ENCODE assay signal across 14 mouse cellular contexts in genomic region chr9:67182006-67182405, GRCm38 (mm10).
DNase-seq lines count a peak whose midpoint lies in the region; ATAC-seq lines count a peak whose summit lies in the region.
"Had no signal": no experiment of that assay in that cellular context is flagged by ENCODE, and none has a peak within 500 bp of the region (broad histone marks: within the 10 kb centered on the region; RNA-seq: fewer than 3 reads in every experiment).

No protein-coding gene starts in this region.

- no peaks in the 10 kb centered on the region for H3K9me3 ChIP-seq in heart, embryonic 14.5 days (ENCODE audit: control insufficient read depth, low read length)
- H3K9me3 ChIP-seq in embryonic facial prominence, embryonic 10.5 days, result no peaks in the 10 kb centered on the region
- no peaks in the 10 kb centered on the region for H3K9me3 ChIP-seq in intestine, embryonic 15.5 days
- H3K9me3 ChIP-seq in stomach, embryonic 15.5 days, result no peaks in the 10 kb centered on the region
- H3K9me3 ChIP-seq in hindbrain, embryonic 16.5 days (ENCODE audit: control insufficient read depth, low read length), result no peaks in the 10 kb centered on the region
- H3K9me3 ChIP-seq: hindbrain, embryonic 15.5 days; midbrain, embryonic 12.5 days had no signal

- no peak overlapping the region for H3K4me3 ChIP-seq in heart, embryonic 14.5 days (ENCODE audit: control insufficient read depth in 1 of 2, insufficient read depth in 1 of 2, low read depth in 1 of 2, low read length in 2 of 2)
- no peak overlapping the region for H3K4me3 ChIP-seq in embryonic facial prominence, embryonic 10.5 days
- H3K4me3 ChIP-seq in intestine, embryonic 15.5 days (replicated peaks), result no peak overlapping the region
- H3K4me3 ChIP-seq in stomach, embryonic 15.5 days (replicated peaks), result no peak overlapping the region
- H3K4me3 ChIP-seq in hindbrain, embryonic 16.5 days (ENCODE audit: low read length), result no peak overlapping the region
- H3K4me3 ChIP-seq: hindbrain, embryonic 15.5 days; midbrain, embryonic 12.5 days had no signal

- no peak overlapping the region for H3K9ac ChIP-seq in heart, embryonic 14.5 days (ENCODE audit: low read length)
- no peak overlapping the region for H3K9ac ChIP-seq in intestine, embryonic 15.5 days
- H3K9ac ChIP-seq in stomach, embryonic 15.5 days, result no peak overlapping the region
- no peak overlapping the region for H3K9ac ChIP-seq in hindbrain, embryonic 16.5 days (ENCODE audit: low read depth, low read length)
- H3K9ac ChIP-seq: hindbrain, embryonic 15.5 days; midbrain, embryonic 12.5 days had no signal

- H3K27me3 ChIP-seq in heart, embryonic 14.5 days (ENCODE audit: control insufficient read depth, insufficient read depth, low read length), result no peaks in the 10 kb centered on the region
- H3K27me3 ChIP-seq in embryonic facial prominence, embryonic 10.5 days (replicated peaks; ENCODE audit: low read depth, poor library complexity, severe bottlenecking), result no peaks in the 10 kb centered on the region
- H3K27me3 ChIP-seq in intestine, embryonic 15.5 days (replicated peaks), result no peaks in the 10 kb centered on the region
- no peaks in the 10 kb centered on the region for H3K27me3 ChIP-seq in stomach, embryonic 15.5 days (replicated peaks)
- H3K27me3 ChIP-seq in hindbrain, embryonic 16.5 days (replicated peaks; ENCODE audit: control insufficient read depth, insufficient read depth, low read length), result no peaks in the 10 kb centered on the region
- H3K27me3 ChIP-seq: hindbrain, embryonic 15.5 days; midbrain, embryonic 12.5 days had no signal

- 30% methylated on average over 6 of the region's 6 CpGs for WGBS in heart, embryonic 14.5 days
- 42% methylated on average over 6 of the region's 6 CpGs for WGBS in embryonic facial prominence, embryonic 10.5 days
- 47% methylated on average over 6 of the region's 6 CpGs for WGBS in intestine, embryonic 15.5 days
- WGBS in stomach, embryonic 15.5 days, result 37% methylated on average over 6 of the region's 6 CpGs
- WGBS in hindbrain, embryonic 16.5 days, result 76% methylated on average over 6 of the region's 6 CpGs

- peak overlapping the region; percentile 1 to 71; a peak in 3 of 4 replicates for H3K27ac ChIP-seq in heart, embryonic 14.5 days (replicated peaks in 1 of 2; ENCODE audit: control insufficient read depth in 1 of 2, insufficient read depth in 1 of 2, low read depth in 2 of 2, low read length in 2 of 2)
- H3K27ac ChIP-seq in embryonic facial prominence, embryonic 10.5 days (replicated peaks), result peak overlapping the region; percentile 60
- H3K27ac ChIP-seq in intestine, embryonic 15.5 days, result peak overlapping the region; percentile 29
- peak overlapping the region; percentile 36; the same call in 1 of the 2 replicates for H3K27ac ChIP-seq in stomach, embryonic 15.5 days
- no peak overlapping the region for H3K27ac ChIP-seq in hindbrain, embryonic 16.5 days (ENCODE audit: low read depth, low read length)
- H3K27ac ChIP-seq: hindbrain, embryonic 15.5 days; midbrain, embryonic 12.5 days had no signal

- no peak for ATAC-seq in heart, embryonic 14.5 days (ENCODE audit: insufficient number of reproducible peaks, insufficient read depth, low FRiP score, low read depth)
- peak; percentile 42 for ATAC-seq in intestine, embryonic 15.5 days
- peak; percentile 62; the same call in 1 of the 2 replicates for ATAC-seq in stomach, embryonic 15.5 days (ENCODE audit: insufficient read depth, low FRiP score, low read depth)
- ATAC-seq in hindbrain, embryonic 16.5 days, result no peak
- ATAC-seq: lung, postnatal 0 days had no signal

- peaks cover 8 to 12% of the 10 kb centered on the region in 2 experiments for H3K4me1 ChIP-seq in heart, embryonic 14.5 days (ENCODE audit: control insufficient read depth in 2 of 2, insufficient read depth in 2 of 2, low read length in 2 of 2)
- H3K4me1 ChIP-seq in embryonic facial prominence, embryonic 10.5 days, result peaks cover 37% of the 10 kb centered on the region
- H3K4me1 ChIP-seq in intestine, embryonic 15.5 days (replicated peaks), result peaks cover 9% of the 10 kb centered on the region; the same call in 1 of the 2 replicates
- 0 out of 2 replicates have a peak, but pooled peaks cover 4% of the 10 kb centered on the region for H3K4me1 ChIP-seq in stomach, embryonic 15.5 days
- H3K4me1 ChIP-seq in hindbrain, embryonic 16.5 days (ENCODE audit: control insufficient read depth, insufficient read depth, low read depth, low read length), result no peaks in the 10 kb centered on the region
- H3K4me1 ChIP-seq: hindbrain, embryonic 15.5 days; midbrain, embryonic 12.5 days had no signal

- no peak for DNase-seq in heart, adult 18-20 months
- DNase-seq in embryonic facial prominence, embryonic 10.5 days (ENCODE audit: low spot score), result peak; percentile 60
- no peak for DNase-seq in spleen, postnatal 36 days (ENCODE audit: low spot score in 2 of 2)
- no peak for DNase-seq in frontal cortex, postnatal 25 days (ENCODE audit: low spot score in 2 of 2)
- DNase-seq: cerebellum, adult 8-10 months; kidney, postnatal 14 days had no signal

- no peaks in the 10 kb centered on the region for H3K36me3 ChIP-seq in heart, embryonic 14.5 days (ENCODE audit: control insufficient read depth, insufficient read depth, low read length)
- no peaks in the 10 kb centered on the region for H3K36me3 ChIP-seq in embryonic facial prominence, embryonic 10.5 days (replicated peaks)
- H3K36me3 ChIP-seq in intestine, embryonic 15.5 days, result no peaks in the 10 kb centered on the region
- no peaks in the 10 kb centered on the region for H3K36me3 ChIP-seq in stomach, embryonic 15.5 days
- no peaks in the 10 kb centered on the region for H3K36me3 ChIP-seq in hindbrain, embryonic 16.5 days (ENCODE audit: control insufficient read depth, insufficient read depth, low read length)
- H3K36me3 ChIP-seq: hindbrain, embryonic 15.5 days; midbrain, embryonic 12.5 days had no signal

- H3K4me2 ChIP-seq in heart, embryonic 14.5 days (ENCODE audit: low read length), result no peak overlapping the region
- H3K4me2 ChIP-seq in intestine, embryonic 15.5 days (replicated peaks), result no peak overlapping the region
- H3K4me2 ChIP-seq in stomach, embryonic 15.5 days, result no peak overlapping the region
- H3K4me2 ChIP-seq in hindbrain, embryonic 16.5 days (ENCODE audit: low read length), result no peak overlapping the region
- H3K4me2 ChIP-seq: hindbrain, embryonic 15.5 days; liver, embryonic 11.5 days; midbrain, embryonic 12.5 days had no signal

Comparison
In these comparisons a context has a peak if more than half of its experiments do, and no peak if none do; other contexts are left out.
1. ATAC-seq: peak in intestine, embryonic 15.5 days (single experiment) and stomach, embryonic 15.5 days (single experiment); none in heart, embryonic 14.5 days (single experiment) and hindbrain, embryonic 16.5 days (single experiment).